Mouse (Mus musculus) lung, postnatal 0 days (tissue): ENCODE data around the gene Prrc2a.

Source experiments
- CTCF ChIP-seq: IDR thresholded peaks from 2 replicates; pipeline ENCODE4 v1.5.1; 2016; ENCODE audit warnings: antibody characterized with exemption, mild to moderate bottlenecking
- EP300 ChIP-seq: IDR thresholded peaks from 2 replicates; pipeline ENCODE4 v1.6.1; 2016; ENCODE audit warnings: antibody characterized with exemption, mild to moderate bottlenecking, control low read depth

GRCm38 (mm10) chr17:35101161-35101560, 63.5 kb downstream of the Prrc2a start:
- TF ChIP-seq EP300 (no peak), CTCF (no peak)
